ENCODE assay signal across 10 mouse cellular contexts in genomic region chr13:63273859-63274258, GRCm38 (mm10).
A peak's percentile ranks its signal among the peaks of the same experiment; 100 is the strongest.
DNase-seq lines count a peak whose midpoint lies in the region; ATAC-seq and TF ChIP-seq lines count a peak whose summit lies in the region.
"Had no signal": no experiment of that assay in that cellular context is flagged by ENCODE, and none has a peak within 500 bp of the region (broad histone marks: within the 10 kb centered on the region; RNA-seq: fewer than 3 reads in every experiment).

No protein-coding gene starts in this region.

- H3K27me3 ChIP-seq in kidney, embryonic 15.5 days = no peaks in the 10 kb centered on the region
- peaks cover 73% of the 10 kb centered on the region for H3K27me3 ChIP-seq in hindbrain, embryonic 13.5 days
- peaks cover 50% of the 10 kb centered on the region for H3K27me3 ChIP-seq in midbrain, embryonic 12.5 days

- no peak for ATAC-seq in kidney, embryonic 15.5 days (replicated peaks; ENCODE audit: low FRiP score)
- no peak for ATAC-seq in hindbrain, embryonic 13.5 days (ENCODE audit: low FRiP score)
- ATAC-seq in midbrain, embryonic 12.5 days (ENCODE audit: low FRiP score, low read depth) = no peak
- ATAC-seq in inflammation-experienced regulatory T-cells, adult 6 months = no peak

- no peaks in the 10 kb centered on the region for H3K9me3 ChIP-seq in kidney, embryonic 15.5 days (replicated peaks)
- no peaks in the 10 kb centered on the region for H3K9me3 ChIP-seq in hindbrain, embryonic 13.5 days
- no peaks in the 10 kb centered on the region for H3K9me3 ChIP-seq in midbrain, embryonic 12.5 days

- 46% methylated on average over 2 of the region's 2 CpGs for WGBS in kidney, embryonic 15.5 days
- WGBS in hindbrain, embryonic 13.5 days = 35% methylated on average over 2 of the region's 2 CpGs
- 36% methylated on average over 2 of the region's 2 CpGs for WGBS in midbrain, embryonic 12.5 days

- TF ChIP-seq CTCF in cortical plate, adult 2 months (IDR thresholded peaks at IDR 0.05; ENCODE audit: extremely low read depth, insufficient read depth, low read length) = no peak

- H3K4me3 ChIP-seq in kidney, embryonic 15.5 days (replicated peaks) = peak overlapping the region; percentile 52
- H3K4me3 ChIP-seq in cortical plate, adult 2 months (ENCODE audit: insufficient read depth, low read length) = no peak overlapping the region
- H3K4me3 ChIP-seq in hindbrain, embryonic 13.5 days = peak overlapping the region; percentile 10; the same call in 1 of the 2 replicates
- H3K4me3 ChIP-seq in midbrain, embryonic 12.5 days = peak overlapping the region; percentile 13; the same call in 1 of the 2 replicates

- H3K4me2 ChIP-seq in kidney, embryonic 15.5 days = peak overlapping the region; percentile 68
- H3K4me2 ChIP-seq in hindbrain, embryonic 13.5 days = peak overlapping the region; percentile 30
- H3K4me2 ChIP-seq in midbrain, embryonic 12.5 days (replicated peaks) = peak overlapping the region; percentile 38

- no peak for TF ChIP-seq POLR2A in cortical plate, adult 2 months (IDR thresholded peaks at IDR 0.05; ENCODE audit: extremely low read depth, insufficient read depth, low read length)

- H3K9ac ChIP-seq in kidney, embryonic 15.5 days = peak overlapping the region; percentile 41
- H3K9ac ChIP-seq in hindbrain, embryonic 13.5 days = 0 out of 2 replicates have a peak overlapping the region, but pooled peaks have one; percentile 5
- H3K9ac ChIP-seq in midbrain, embryonic 12.5 days (replicated peaks) = no peak overlapping the region

- peak overlapping the region; percentile 54 for H3K27ac ChIP-seq in kidney, embryonic 15.5 days
- peak overlapping the region; percentile 3; the same call in 1 of the 2 replicates for H3K27ac ChIP-seq in cortical plate, adult 2 months (ENCODE audit: insufficient read depth, low read length)
- no peak overlapping the region for H3K27ac ChIP-seq in hindbrain, embryonic 13.5 days
- no peak overlapping the region for H3K27ac ChIP-seq in midbrain, embryonic 12.5 days (replicated peaks)
- H3K27ac ChIP-seq: macrophage had no signal

- H3K36me3 ChIP-seq in kidney, embryonic 15.5 days = 0 out of 2 replicates have a peak, but pooled peaks cover 6% of the 10 kb centered on the region
- H3K36me3 ChIP-seq in hindbrain, embryonic 13.5 days = no peaks in the 10 kb centered on the region
- no peaks in the 10 kb centered on the region for H3K36me3 ChIP-seq in midbrain, embryonic 12.5 days

- DNase-seq in kidney, adult 9 months = no peak
- no peak for DNase-seq in cerebellum, adult 11 months
- no peak for DNase-seq in spleen, postnatal 14 days (ENCODE audit: low spot score in 2 of 2)
- DNase-seq: thymus, adult 2 months had no signal

- H3K4me1 ChIP-seq in kidney, embryonic 15.5 days = peaks cover 75% of the 10 kb centered on the region
- H3K4me1 ChIP-seq in cortical plate, adult 2 months (ENCODE audit: control insufficient read depth, insufficient read depth, low read length) = peaks cover 12% of the 10 kb centered on the region
- H3K4me1 ChIP-seq in hindbrain, embryonic 13.5 days (replicated peaks) = peaks cover 28% of the 10 kb centered on the region
- peaks cover 31% of the 10 kb centered on the region for H3K4me1 ChIP-seq in midbrain, embryonic 12.5 days

Comparison
In these comparisons a context has a peak if more than half of its experiments do, and no peak if none do; other contexts are left out.
1. H3K27ac ChIP-seq: peak in kidney, embryonic 15.5 days (single experiment) and cortical plate, adult 2 months (single experiment); none in hindbrain, embryonic 13.5 days (single experiment) and midbrain, embryonic 12.5 days (single experiment).
2. Peak in every context shown above with its lines, with median percentiles within 50 percentile points of each other: H3K4me2 ChIP-seq.